In genomic region chr4:138282834-138283233, GRCm38 (mm10) we compare ENCODE assay signal across 9 mouse cellular contexts. TPM values are rescaled to one million over a fixed set of nuclear protein-coding genes. Genes with fewer than 3 reads are reported as not detected.
DNase-seq lines count a peak whose midpoint lies in the region; ATAC-seq and TF ChIP-seq lines count a peak whose summit lies in the region.
"Had no signal": no experiment of that assay in that cellular context is flagged by ENCODE, and none has a peak within 500 bp of the region (broad histone marks: within the 10 kb centered on the region; RNA-seq: fewer than 3 reads in every experiment).

No protein-coding gene starts in this region.

- H3K9ac ChIP-seq in intestine, postnatal 0 days (ENCODE audit: low read depth, low read length), result no peak overlapping the region
- no peak overlapping the region for H3K9ac ChIP-seq in midbrain, embryonic 16.5 days (ENCODE audit: low read depth, low read length)
- H3K9ac ChIP-seq: embryonic facial prominence, embryonic 15.5 days had no signal

- no peaks in the 10 kb centered on the region for H3K4me1 ChIP-seq in intestine, postnatal 0 days (replicated peaks; ENCODE audit: control insufficient read depth, insufficient read depth, low read length)
- no peaks in the 10 kb centered on the region; the same call in 1 of the 2 replicates for H3K4me1 ChIP-seq in limb, embryonic 10.5 days
- H3K4me1 ChIP-seq in midbrain, embryonic 16.5 days (ENCODE audit: control insufficient read depth, insufficient read depth, low read length), result no peaks in the 10 kb centered on the region; the same call in 1 of the 2 replicates
- H3K4me1 ChIP-seq: embryonic facial prominence, embryonic 15.5 days had no signal

- no peaks in the 10 kb centered on the region; the same call in 1 of the 2 replicates for H3K9me3 ChIP-seq in intestine, postnatal 0 days (ENCODE audit: control insufficient read depth)
- no peaks in the 10 kb centered on the region for H3K9me3 ChIP-seq in limb, embryonic 10.5 days (replicated peaks)
- H3K9me3 ChIP-seq in midbrain, embryonic 16.5 days (replicated peaks; ENCODE audit: control insufficient read depth, low read length, poor library complexity, severe bottlenecking), result no peaks in the 10 kb centered on the region
- H3K9me3 ChIP-seq: embryonic facial prominence, embryonic 15.5 days had no signal

- no peak overlapping the region for H3K4me2 ChIP-seq in intestine, postnatal 0 days (replicated peaks; ENCODE audit: low read depth)
- no peak overlapping the region for H3K4me2 ChIP-seq in midbrain, embryonic 16.5 days (ENCODE audit: low read length)
- H3K4me2 ChIP-seq: embryonic facial prominence, embryonic 15.5 days had no signal

- TF ChIP-seq CTCF in intestine, postnatal 0 days (IDR thresholded peaks at IDR 0.05; ENCODE audit: low read depth), result peak; percentile 100

- no peak overlapping the region for H3K4me3 ChIP-seq in intestine, postnatal 0 days (ENCODE audit: low read depth, low read length)
- no peak overlapping the region for H3K4me3 ChIP-seq in limb, embryonic 10.5 days
- no peak overlapping the region for H3K4me3 ChIP-seq in midbrain, embryonic 16.5 days (ENCODE audit: low read depth, low read length)
- H3K4me3 ChIP-seq: embryonic facial prominence, embryonic 15.5 days had no signal

- ATAC-seq in intestine, postnatal 0 days, result peak; percentile 79
- ATAC-seq in midbrain, embryonic 16.5 days, result 0 out of 2 replicates have a peak, but pooled peaks have one; percentile 60

- DNase-seq in urinary bladder, postnatal 14 days (ENCODE audit: low spot score), result peak; percentile 63
- no peak for DNase-seq in urinary bladder, adult 2 months (ENCODE audit: low spot score)
- DNase-seq in cerebellum, adult 8-10 months, result peak; percentile 45
- DNase-seq in frontal cortex, adult 2 months (ENCODE audit: extremely low spot score in 1 of 2, low spot score in 1 of 2), result peak; percentile 44 to 91
- peak; percentile 67 for DNase-seq in limb, embryonic 10.5 days (ENCODE audit: low spot score)
- peak; percentile 75 to 85 for DNase-seq in spleen, postnatal 4 days (ENCODE audit: low spot score in 2 of 2)

- WGBS in intestine, postnatal 0 days, result 34% methylated on average over 4 of the region's 4 CpGs
- 30% methylated on average over 4 of the region's 4 CpGs for WGBS in limb, embryonic 10.5 days
- WGBS in midbrain, embryonic 16.5 days, result 20% methylated on average over 4 of the region's 4 CpGs

- no peaks in the 10 kb centered on the region for H3K36me3 ChIP-seq in intestine, postnatal 0 days (ENCODE audit: control insufficient read depth, insufficient read depth)
- no peaks in the 10 kb centered on the region for H3K36me3 ChIP-seq in limb, embryonic 10.5 days
- no peaks in the 10 kb centered on the region for H3K36me3 ChIP-seq in midbrain, embryonic 16.5 days (ENCODE audit: control insufficient read depth, insufficient read depth, low read length)
- H3K36me3 ChIP-seq: embryonic facial prominence, embryonic 15.5 days had no signal

- no peaks in the 10 kb centered on the region for H3K27me3 ChIP-seq in intestine, postnatal 0 days (replicated peaks; ENCODE audit: control insufficient read depth, insufficient read depth, low read length)
- H3K27me3 ChIP-seq in limb, embryonic 10.5 days (ENCODE audit: low read depth, poor library complexity, severe bottlenecking), result peaks cover under 1% of the 10 kb centered on the region; the same call in 1 of the 2 replicates
- H3K27me3 ChIP-seq in midbrain, embryonic 16.5 days (ENCODE audit: control insufficient read depth, insufficient read depth, low read depth, low read length), result no peaks in the 10 kb centered on the region

- H3K27ac ChIP-seq in intestine, postnatal 0 days (ENCODE audit: low read depth, low read length), result no peak overlapping the region
- H3K27ac ChIP-seq in limb, embryonic 10.5 days, result no peak overlapping the region
- no peak overlapping the region for H3K27ac ChIP-seq in midbrain, embryonic 16.5 days (ENCODE audit: low read length)
- H3K27ac ChIP-seq: embryonic facial prominence, embryonic 15.5 days had no signal

RNA-seq across cellular contexts. Expression of gene Ddost, which starts 21.7 kb away (rescaled TPM):
- 133 and 138 TPM in 2 replicates for polyA plus RNA-seq in urinary bladder, adult 2 months (2012; rRNA removed)
- polyA plus RNA-seq in frontal cortex, adult 2 months (2012; rRNA removed), result 89.8 and 93.1 TPM in 2 replicates
- 177 and 178 TPM in 2 replicates for polyA plus RNA-seq in intestine, postnatal 0 days (2015; fragmentation: Nextera tagmentation; extraction: Ambion mirVana)
- 311 and 314 TPM in 2 replicates for polyA plus RNA-seq in limb, embryonic 10.5 days (2016; fragmentation: Nextera tagmentation; extraction: Ambion mirVana)
- polyA plus RNA-seq in midbrain, embryonic 16.5 days (2015; fragmentation: Nextera tagmentation; extraction: Ambion mirVana), result 201 and 208 TPM in 2 replicates

RNA-seq across cellular contexts. Expression of gene Kif17, which starts 32.6 kb away (rescaled TPM):
- 0.52 and 0.72 TPM in 2 replicates for polyA plus RNA-seq in urinary bladder, adult 2 months (2012; rRNA removed)
- 21.8 and 23.3 TPM in 2 replicates for polyA plus RNA-seq in frontal cortex, adult 2 months (2012; rRNA removed)
- polyA plus RNA-seq in intestine, postnatal 0 days (2015; fragmentation: Nextera tagmentation; extraction: Ambion mirVana), result 0.78 and 1.1 TPM in 2 replicates
- polyA plus RNA-seq in limb, embryonic 10.5 days (2016; fragmentation: Nextera tagmentation; extraction: Ambion mirVana), result 0.20 and 0.99 TPM in 2 replicates
- polyA plus RNA-seq in midbrain, embryonic 16.5 days (2015; fragmentation: Nextera tagmentation; extraction: Ambion mirVana), result 3.4 and 4.0 TPM in 2 replicates

RNA-seq across cellular contexts. Expression of gene Sh2d5, which starts 32.6 kb away (rescaled TPM):
- 0.51 and 0.52 TPM in 2 replicates for polyA plus RNA-seq in urinary bladder, adult 2 months (2012; rRNA removed)
- 62.1 and 67.9 TPM in 2 replicates for polyA plus RNA-seq in frontal cortex, adult 2 months (2012; rRNA removed)
- 0.21 and 0.33 TPM in 2 replicates for polyA plus RNA-seq in intestine, postnatal 0 days (2015; fragmentation: Nextera tagmentation; extraction: Ambion mirVana)
- 2.0 and 3.5 TPM in 2 replicates for polyA plus RNA-seq in limb, embryonic 10.5 days (2016; fragmentation: Nextera tagmentation; extraction: Ambion mirVana)
- 16.7 and 20.3 TPM in 2 replicates for polyA plus RNA-seq in midbrain, embryonic 16.5 days (2015; fragmentation: Nextera tagmentation; extraction: Ambion mirVana)

RNA-seq across cellular contexts. Expression of gene Pink1, which starts 43.3 kb away (rescaled TPM):
- 92.3 and 122 TPM in 2 replicates for polyA plus RNA-seq in urinary bladder, adult 2 months (2012; rRNA removed)
- polyA plus RNA-seq in frontal cortex, adult 2 months (2012; rRNA removed), result 327 and 338 TPM in 2 replicates
- 65.8 and 71.7 TPM in 2 replicates for polyA plus RNA-seq in intestine, postnatal 0 days (2015; fragmentation: Nextera tagmentation; extraction: Ambion mirVana)
- 23.9 and 32.8 TPM in 2 replicates for polyA plus RNA-seq in limb, embryonic 10.5 days (2016; fragmentation: Nextera tagmentation; extraction: Ambion mirVana)
- polyA plus RNA-seq in midbrain, embryonic 16.5 days (2015; fragmentation: Nextera tagmentation; extraction: Ambion mirVana), result 95.4 and 103 TPM in 2 replicates
